Mouse (Mus musculus): ENCODE data around the gene Ciita. TPM values are rescaled to one million over a fixed set of nuclear protein-coding genes. Genes with fewer than 3 reads are reported as not detected.

The Ciita gene
- polyA plus RNA-seq, 1 experiment, result 0.01 TPM

GRCm38 (mm10) chr16:10542266-10542665, 62.4 kb downstream of the Ciita start:
- Histone ChIP-seq H3K4me2 (ENCODE audit: low read depth) (peak overlapping the region; percentile 96), H3K4me3 (peak overlapping the region; percentile 49), H3K27me3 (ENCODE audit: control insufficient read depth, insufficient read depth, insufficient read length) (no peaks in the 10 kb centered on the region), H3K79me2 (ENCODE audit: control insufficient read depth, insufficient read depth) (peaks cover 28% of the 10 kb centered on the region), H3ac (ENCODE audit: control insufficient read depth, insufficient read length) (peak overlapping the region; percentile 25), H3K36me3 (ENCODE audit: control insufficient read depth, insufficient read depth) (no peaks in the 10 kb centered on the region)
- TF ChIP-seq TCF12 (IDR thresholded peaks at IDR 0.05; ENCODE audit: insufficient read depth, poor library complexity, severe bottlenecking), result no peak
- TF ChIP-seq SRF (IDR thresholded peaks at IDR 0.05; ENCODE audit: control insufficient read depth, insufficient read length, low read depth), result no peak
- TF ChIP-seq MAX (IDR thresholded peaks at IDR 0.05; ENCODE audit: low read depth), result no peak
- no peak for TF ChIP-seq REST (IDR thresholded peaks at IDR 0.05; ENCODE audit: insufficient read depth, insufficient read length)
- no peak for TF ChIP-seq TCF3 (IDR thresholded peaks at IDR 0.05; ENCODE audit: insufficient read length, low read depth)
- TF ChIP-seq POLR2A (IDR thresholded peaks at IDR 0.05; ENCODE audit: insufficient read length, low read depth), result no peak
- TF ChIP-seq E2F4 (IDR thresholded peaks at IDR 0.05; ENCODE audit: insufficient read depth), result no peak
- TF ChIP-seq MYOD1 (IDR thresholded peaks at IDR 0.05; ENCODE audit: control insufficient read depth in 1 of 3, insufficient read length in 2 of 3, low read depth in 2 of 3), result no peak
- TF ChIP-seq MYOG (IDR thresholded peaks at IDR 0.05; ENCODE audit: control insufficient read depth in 1 of 3, insufficient read depth in 1 of 3, insufficient read length in 2 of 3, low read depth in 2 of 3), result no peak
- TF ChIP-seq USF1 (IDR thresholded peaks at IDR 0.05; ENCODE audit: low read depth), result no peak

- H3ac ChIP-seq (ENCODE audit: control insufficient read depth, insufficient read length), result peak within 1 kb of the TSS; percentile 25
- TF ChIP-seq POLR2AphosphoS2 (IDR thresholded peaks at IDR 0.05; ENCODE audit: insufficient read length, low read depth) (peak; percentile 91), USF1 (IDR thresholded peaks at IDR 0.05; ENCODE audit: low read depth) (no peak), TCF3 (IDR thresholded peaks at IDR 0.05; ENCODE audit: insufficient read length, low read depth) (no peak), MYOD1 (IDR thresholded peaks at IDR 0.05; ENCODE audit: control insufficient read depth in 1 of 3, insufficient read length in 2 of 3, low read depth in 2 of 3) (peak in 1 of 3 experiments; percentile 16), SRF (IDR thresholded peaks at IDR 0.05; ENCODE audit: control insufficient read depth, insufficient read length, low read depth) (peak; percentile 35), TCF12 (IDR thresholded peaks at IDR 0.05; ENCODE audit: insufficient read depth, poor library complexity, severe bottlenecking) (no peak), MYOG (IDR thresholded peaks at IDR 0.05; ENCODE audit: control insufficient read depth in 1 of 3, insufficient read depth in 1 of 3, insufficient read length in 2 of 3, low read depth in 2 of 3) (no peak), POLR2A (IDR thresholded peaks at IDR 0.05; ENCODE audit: insufficient read length, low read depth) (peak; percentile 98), CEBPB (IDR thresholded peaks at IDR 0.05; ENCODE audit: insufficient read depth, poor library complexity, severe bottlenecking) (no peak), MAX (IDR thresholded peaks at IDR 0.05; ENCODE audit: low read depth) (no peak)
- peak within 1 kb of the TSS; percentile 49 for H3K4me3 ChIP-seq
- no peaks in the 10 kb centered on the region for H3K27me3 ChIP-seq (ENCODE audit: control insufficient read depth, insufficient read depth, insufficient read length)
- peak within 1 kb of the TSS; percentile 96 for H3K4me2 ChIP-seq (ENCODE audit: low read depth)
- H3K36me3 ChIP-seq (ENCODE audit: control insufficient read depth, insufficient read depth), result no peaks in the 10 kb centered on the region
- H3K79me2 ChIP-seq (ENCODE audit: control insufficient read depth, insufficient read depth), result peaks cover 28% of the 10 kb centered on the region
Measured at GRCm38 (mm10) chr16:10542698-10543365, 63.0 kb downstream of the Ciita start, which contains the start of gene Dexi. Gene Dexi, minus strand, starts transcription at chr16:10543054.

GRCm38 (mm10) chr16:10544995-10545622, 65.2 kb downstream of the Ciita start, which contains the start of gene Clec16a:
Gene Clec16a, plus strand, starts transcription at chr16:10545339.
- Histone ChIP-seq H3K27me3 (ENCODE audit: control insufficient read depth, insufficient read depth, insufficient read length) (no peaks in the 10 kb centered on the region), H3K4me3 (peak within 1 kb of the TSS; percentile 47), H3ac (ENCODE audit: control insufficient read depth, insufficient read length) (peak within 1 kb of the TSS; percentile 70), H3K4me2 (ENCODE audit: low read depth) (peak within 1 kb of the TSS; percentile 85), H3K79me2 (ENCODE audit: control insufficient read depth, insufficient read depth) (peaks cover 28% of the 10 kb centered on the region), H3K36me3 (ENCODE audit: control insufficient read depth, insufficient read depth) (no peaks in the 10 kb centered on the region)
- TF ChIP-seq USF1 (IDR thresholded peaks at IDR 0.05; ENCODE audit: low read depth) (no peak), MYOG (IDR thresholded peaks at IDR 0.05; ENCODE audit: control insufficient read depth in 1 of 3, insufficient read depth in 1 of 3, insufficient read length in 2 of 3, low read depth in 2 of 3) (no peak), POLR2A (IDR thresholded peaks at IDR 0.05; ENCODE audit: insufficient read length, low read depth) (peak; percentile 66), REST (IDR thresholded peaks at IDR 0.05; ENCODE audit: insufficient read depth, insufficient read length) (no peak), TCF12 (IDR thresholded peaks at IDR 0.05; ENCODE audit: insufficient read depth, poor library complexity, severe bottlenecking) (no peak)

GRCm38 (mm10) chr16:10546865-10547264, 67.0 kb downstream of the Ciita start:
- H3K4me3 ChIP-seq, result peak overlapping the region; percentile 47
- H3K36me3 ChIP-seq (ENCODE audit: control insufficient read depth, insufficient read depth), result no peaks in the 10 kb centered on the region
- no peak overlapping the region for H3ac ChIP-seq (ENCODE audit: control insufficient read depth, insufficient read length)
- H3K79me2 ChIP-seq (ENCODE audit: control insufficient read depth, insufficient read depth), result peaks cover 18% of the 10 kb centered on the region
- H3K4me2 ChIP-seq (ENCODE audit: low read depth), result peak overlapping the region; percentile 85
- TF ChIP-seq MYOD1 (IDR thresholded peaks at IDR 0.05; ENCODE audit: control insufficient read depth in 1 of 3, insufficient read length in 2 of 3, low read depth in 2 of 3) (no peak), TCF3 (IDR thresholded peaks at IDR 0.05; ENCODE audit: insufficient read length, low read depth) (no peak), POLR2A (IDR thresholded peaks at IDR 0.05; ENCODE audit: insufficient read length, low read depth) (no peak), POLR2AphosphoS2 (IDR thresholded peaks at IDR 0.05; ENCODE audit: insufficient read length, low read depth) (no peak), TCF12 (IDR thresholded peaks at IDR 0.05; ENCODE audit: insufficient read depth, poor library complexity, severe bottlenecking) (no peak), MAX (IDR thresholded peaks at IDR 0.05; ENCODE audit: low read depth) (no peak), MYOG (IDR thresholded peaks at IDR 0.05; ENCODE audit: control insufficient read depth in 1 of 3, insufficient read depth in 1 of 3, insufficient read length in 2 of 3, low read depth in 2 of 3) (no peak), USF1 (IDR thresholded peaks at IDR 0.05; ENCODE audit: low read depth) (no peak), SRF (IDR thresholded peaks at IDR 0.05; ENCODE audit: control insufficient read depth, insufficient read length, low read depth) (no peak), CEBPB (IDR thresholded peaks at IDR 0.05; ENCODE audit: insufficient read depth, poor library complexity, severe bottlenecking) (no peak), REST (IDR thresholded peaks at IDR 0.05; ENCODE audit: insufficient read depth, insufficient read length) (no peak), E2F4 (IDR thresholded peaks at IDR 0.05; ENCODE audit: insufficient read depth) (no peak)
- no peaks in the 10 kb centered on the region for H3K27me3 ChIP-seq (ENCODE audit: control insufficient read depth, insufficient read depth, insufficient read length)

All from myocyte (in vitro differentiated cells).